Mouse (Mus musculus): Measurements from ENCODE around the gene Trabd. TPM values are rescaled to one million over a fixed set of nuclear protein-coding genes. Genes with fewer than 3 reads are reported as not detected.

Gene Trabd
- total RNA-seq, 2 experiments from 2014 or later = 15.8 to 17.9 TPM

DNA sequence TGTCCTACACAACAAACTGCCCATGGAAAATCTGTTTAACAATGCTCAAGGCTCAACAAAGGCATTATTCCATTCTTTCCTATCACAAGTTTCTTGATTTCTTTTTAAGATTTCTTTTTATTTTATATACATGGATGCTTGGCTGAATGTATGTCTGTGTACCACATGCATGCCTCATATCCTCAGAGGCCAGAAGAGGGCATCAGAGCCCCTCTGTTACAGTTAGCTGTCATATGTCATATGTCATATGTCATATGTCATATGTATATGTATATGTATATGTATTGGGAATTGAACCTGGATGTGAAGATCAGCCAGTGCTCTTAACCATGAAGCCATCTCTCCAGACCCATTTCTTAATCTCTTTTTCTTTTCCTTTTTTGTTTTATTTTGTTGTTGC is 43.1 kb downstream of the Trabd start:
- no peak for DNase-seq (ENCODE audit: low spot score in 2 of 2)
- intact Hi-C loops (cut with DNase I) = no loop called here

DNA sequence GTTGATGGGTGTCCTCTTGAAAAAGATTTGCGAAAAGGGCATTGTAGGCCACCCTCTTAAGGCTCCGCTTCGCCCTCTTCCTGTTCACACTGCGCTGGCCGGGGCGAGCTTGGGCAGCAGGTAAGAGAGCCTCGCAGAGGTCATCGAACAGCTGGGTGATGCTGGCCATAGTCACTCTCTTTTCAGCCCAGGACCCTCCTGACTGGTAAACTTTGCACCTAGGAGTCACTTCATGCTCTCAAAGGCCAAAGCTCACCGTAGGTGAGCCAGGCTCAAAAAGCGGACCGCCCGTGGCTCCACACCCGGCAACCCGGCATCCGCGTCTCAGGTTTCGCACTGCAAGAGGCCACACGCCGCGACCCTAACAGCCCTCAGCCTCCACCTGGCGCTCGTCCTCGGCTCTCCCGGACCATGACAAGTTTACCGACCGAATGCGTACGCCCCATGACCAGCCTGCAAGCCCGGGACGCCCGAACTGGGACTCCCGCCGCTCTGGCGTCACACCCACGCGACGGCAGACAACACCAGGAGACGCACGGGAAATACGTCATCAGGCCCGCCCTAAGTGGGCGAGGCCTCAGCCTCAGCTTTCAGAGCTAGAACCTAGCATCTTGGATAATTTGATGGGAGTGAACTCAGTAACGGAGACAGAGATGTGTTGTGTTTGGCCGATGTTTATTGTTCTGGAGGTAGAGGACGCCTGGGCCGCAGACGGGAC is 47.9 kb downstream of the Trabd start, which contains the start of gene Tubgcp6:
TSS of gene Tubgcp6 (minus strand) at position 464 of the 718 bp plus-strand sequence.
- intact Hi-C loops (cut with DNase I) = loop anchor here (2.0 to 5.0 kb wide), 2 partner anchors 88 to 234 kb away; partner anchors contain the start of genes Lmf2, Ncaph2 and Ppp6r2
- DNase-seq (ENCODE audit: low spot score in 2 of 2) = peak; percentile 97 to 98

GRCm38 (mm10) chr15:89123595-89123994 is 48.7 kb downstream of the Trabd start:
- intact Hi-C loops (cut with DNase I) = loop anchor here (2.0 to 5.0 kb wide), 2 partner anchors 87 to 234 kb away; partner anchors contain the start of genes Lmf2, Ncaph2 and Ppp6r2
- peak in 1 of 2 experiments; percentile 76 for DNase-seq (ENCODE audit: low spot score in 2 of 2)

DNA sequence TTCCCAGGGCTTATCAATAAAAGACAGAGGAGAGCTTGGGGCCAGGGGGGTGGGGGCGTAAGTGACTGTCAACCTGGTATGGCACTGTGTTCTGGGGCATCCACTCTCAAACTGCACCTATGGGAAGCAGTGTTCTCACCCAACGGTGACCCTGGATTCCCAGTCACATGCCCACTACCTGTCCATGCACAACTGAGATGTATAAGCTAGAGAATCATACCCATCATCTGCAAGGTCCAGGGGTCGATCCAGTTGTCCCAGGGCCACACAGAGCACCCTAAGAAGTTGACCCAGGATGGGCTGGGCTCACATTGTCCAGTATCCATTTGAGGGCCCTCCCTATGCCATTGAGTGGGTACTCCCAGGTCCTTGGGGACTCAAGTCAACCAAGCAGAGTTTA is 49.4 kb downstream of the Trabd start:
- intact Hi-C loops (cut with DNase I) = loop anchor here (5.0 kb wide), 1 partner anchor 233 kb away; the partner anchor contains the start of genes Lmf2 and Ncaph2
- DNase-seq (ENCODE audit: low spot score in 2 of 2) = no peak

DNA sequence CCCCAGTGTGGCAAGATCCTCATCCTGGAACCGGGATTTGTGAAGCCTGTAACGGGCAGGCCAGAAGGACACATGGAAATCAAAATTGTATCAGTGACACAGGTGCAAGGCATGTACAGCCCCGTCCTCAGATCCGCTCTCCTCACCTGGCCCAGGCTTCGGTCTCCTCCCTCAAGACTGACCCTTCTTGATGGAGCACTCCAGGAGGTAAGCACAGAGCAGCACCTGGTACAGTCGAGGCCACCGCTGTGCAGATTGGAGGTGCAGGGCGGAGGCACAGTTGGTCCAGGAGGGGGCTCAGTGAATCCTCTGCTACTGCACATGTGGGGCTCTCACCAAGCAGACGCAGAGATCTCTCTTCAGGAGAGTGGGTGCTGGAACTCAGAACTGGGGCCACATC is 50.4 kb downstream of the Trabd start:
- DNase-seq (ENCODE audit: low spot score in 2 of 2) = no peak
- intact Hi-C loops (cut with DNase I) = no loop called here

DNA sequence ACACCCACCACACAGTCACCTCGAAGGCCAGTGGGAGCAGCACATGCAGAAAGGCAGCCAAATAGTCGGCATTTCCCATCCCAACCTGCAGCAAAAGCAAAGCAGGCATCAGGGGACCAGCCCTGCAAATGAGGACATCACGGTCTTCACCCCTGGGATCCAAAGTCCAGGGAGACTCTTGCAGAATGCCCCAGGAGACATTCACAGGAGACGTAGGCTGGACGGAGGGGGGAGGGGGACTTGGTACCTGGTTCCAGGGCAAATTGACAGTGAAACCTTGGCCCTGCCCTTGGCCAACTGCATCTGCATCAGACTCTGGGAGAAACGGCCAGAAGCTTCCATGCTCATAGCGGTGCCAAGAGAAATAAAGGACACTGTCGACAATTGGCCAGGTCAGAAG is 51.7 kb downstream of the Trabd start:
- no peak for DNase-seq (ENCODE audit: low spot score in 2 of 2)
- intact Hi-C loops (cut with DNase I) = no loop called here

DNA sequence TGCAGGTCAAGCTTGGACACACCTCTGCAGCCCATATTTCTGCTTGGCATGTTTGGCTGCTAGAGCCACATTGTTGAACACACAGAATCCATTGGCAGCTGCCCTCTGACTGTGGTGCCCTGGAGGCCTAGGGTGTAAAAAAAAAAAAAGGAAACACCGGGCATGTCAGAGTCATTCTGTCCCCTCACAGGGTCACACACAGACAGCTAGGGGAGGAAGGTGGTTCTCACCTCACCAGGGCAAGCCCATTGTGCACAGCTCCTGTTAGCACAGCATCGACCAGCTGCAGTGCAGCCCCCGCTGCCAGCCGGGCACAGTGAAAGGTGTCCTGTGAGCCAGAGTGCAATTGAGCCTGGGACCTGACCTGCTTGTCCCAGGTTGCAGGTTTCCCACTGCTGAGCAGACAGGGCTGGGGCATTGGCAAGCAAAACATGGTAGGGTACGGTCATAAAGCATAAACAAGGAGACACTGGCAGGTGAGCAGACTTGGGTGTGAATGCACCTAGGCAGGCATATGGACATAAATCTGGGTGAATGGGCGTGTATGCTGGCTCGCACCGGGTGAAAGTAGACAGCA is 52.5 kb downstream of the Trabd start:
- DNase-seq (ENCODE audit: low spot score in 2 of 2) = no peak
- intact Hi-C loops (cut with DNase I) = no loop called here

DNA sequence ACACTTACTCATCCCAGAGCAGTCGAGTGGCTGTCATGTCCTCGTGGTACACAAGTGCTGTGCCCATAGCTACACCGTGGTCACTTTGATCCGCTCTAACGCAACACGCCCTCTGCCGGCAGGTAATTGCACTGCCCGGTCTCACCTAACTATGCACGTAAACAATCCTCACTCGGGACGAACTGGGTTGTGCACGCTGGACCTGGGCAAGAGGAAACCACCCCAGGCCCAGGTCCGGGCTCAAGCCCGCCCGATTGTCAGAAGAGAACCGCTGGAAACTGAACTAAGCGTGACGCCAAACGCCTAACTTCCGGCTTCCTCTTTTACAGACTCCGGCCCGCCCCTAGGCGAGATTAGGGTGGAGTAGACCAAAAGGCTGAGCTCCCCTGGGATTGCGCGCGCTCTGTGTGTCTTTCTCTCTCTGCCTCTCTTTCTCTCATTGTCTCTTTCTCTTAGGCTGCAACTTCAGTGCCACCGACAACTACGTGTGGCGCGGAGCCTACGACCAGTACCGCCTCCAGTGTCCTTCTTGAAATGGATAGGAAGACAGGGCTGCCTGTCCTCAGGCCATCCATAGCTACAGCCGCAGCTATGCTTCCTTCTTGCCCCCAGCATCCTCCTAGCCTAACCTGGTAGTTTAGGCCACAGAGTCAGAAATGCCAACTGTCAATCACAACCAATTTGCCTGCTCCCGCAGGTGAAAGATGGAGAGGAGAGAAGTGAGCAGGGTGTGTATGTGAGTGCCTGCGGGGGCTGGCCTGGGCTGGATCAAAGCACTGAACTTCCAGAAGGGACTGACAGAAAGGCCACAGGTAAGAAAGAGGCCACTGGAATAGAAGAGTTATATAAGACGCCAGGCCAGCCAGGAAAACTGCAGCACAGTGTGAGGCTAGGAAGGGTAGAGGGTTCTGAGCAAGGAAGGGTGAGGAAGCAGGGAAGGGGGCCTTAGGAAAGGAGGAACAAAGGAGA is 53.7 kb downstream of the Trabd start, which contains the start of gene Hdac10:
TSS of gene Hdac10 (minus strand) at position 319 of the 969 bp plus-strand sequence.
- DNase-seq (ENCODE audit: low spot score in 2 of 2) = peak; percentile 84 to 85
- intact Hi-C loops (cut with DNase I) = no loop called here

DNA sequence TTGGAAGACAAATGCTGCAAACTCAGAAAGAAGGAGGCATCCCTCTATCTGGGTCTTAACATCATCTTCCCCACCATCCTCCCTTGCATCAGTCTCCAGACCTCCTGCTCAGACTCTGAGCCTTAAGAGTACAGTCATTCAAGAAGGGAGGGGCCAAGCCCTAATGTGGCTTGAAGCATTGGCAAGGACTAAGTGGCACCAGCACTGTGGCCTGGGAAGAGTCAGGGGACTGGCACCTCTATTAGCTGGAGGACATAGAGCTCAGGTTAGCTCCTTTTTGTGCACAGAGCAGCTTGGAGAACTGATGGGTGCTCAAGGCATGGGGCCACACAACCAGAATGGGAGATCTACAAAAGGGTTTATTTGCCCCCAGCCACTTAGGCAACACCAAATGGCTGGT is 55.3 kb downstream of the Trabd start:
- DNase-seq (ENCODE audit: low spot score in 2 of 2) = no peak
- intact Hi-C loops (cut with DNase I) = no loop called here

- no peak for DNase-seq (ENCODE audit: low spot score in 2 of 2)
- intact Hi-C loops (cut with DNase I) = no loop called here
These were observed 56.4 kb downstream of the Trabd start for GRCm38 (mm10) chr15:89131316-89131715.

Other genes starting within 250 kb of the Trabd start
- 10 to 100 TPM; 35.7 to 35.9 TPM for gene Pim3, start 212.9 kb upstream of the Trabd start, total RNA-seq (2021)
- 1 to 10 TPM; 1.3 to 1.7 TPM for gene Ttll8, start 120.7 kb upstream of the Trabd start, total RNA-seq (2021)
- 100 to 1,000 TPM; 101 to 103 TPM for gene Mlc1, start 96.1 kb upstream of the Trabd start, total RNA-seq (2021)
- gene Mov10l1, start 92.2 kb upstream of the Trabd start, total RNA-seq (2021) = not detected
- 10 to 100 TPM; 95.4 to 95.5 TPM for gene Panx2, start 15.4 kb upstream of the Trabd start, total RNA-seq (2021)
- gene Selenoo, start 14.0 kb downstream of the Trabd start, total RNA-seq (2021) = 10 to 100 TPM; 18.9 to 20.6 TPM
- gene Tubgcp6, start 48.0 kb downstream of the Trabd start, total RNA-seq (2021) = 10 to 100 TPM; 26.3 to 27.7 TPM
- gene Hdac10, start 53.6 kb downstream of the Trabd start, total RNA-seq (2021) = 10 to 100 TPM; 13.1 to 13.3 TPM
- 1 to 10 TPM; 5.9 to 7.6 TPM for gene Mapk12, start 65.6 kb downstream of the Trabd start, total RNA-seq (2021)
- gene Mapk11, start 74.5 kb downstream of the Trabd start, total RNA-seq (2021) = 10 to 100 TPM; 47.1 to 51.1 TPM
- gene Plxnb2, start 105.7 kb downstream of the Trabd start, total RNA-seq (2021) = 10 to 100 TPM; 43.4 to 44.9 TPM
- 10 to 100 TPM; 44.8 to 47.0 TPM for gene Dennd6b, start 121.4 kb downstream of the Trabd start, total RNA-seq (2021)
- 100 to 1,000 TPM; 148 to 149 TPM for gene Ppp6r2, start 136.4 kb downstream of the Trabd start, total RNA-seq (2021)
- 100 to 1,000 TPM; 205 to 212 TPM for gene Sbf1, start 240.2 kb downstream of the Trabd start, total RNA-seq (2021)
- not detected for gene Adm2, start 247.6 kb downstream of the Trabd start, total RNA-seq (2021)